Mouse (Mus musculus) liver, adult 2 months (tissue): ENCODE results near the gene Krt15. TPM values are rescaled to one million over a fixed set of nuclear protein-coding genes. Genes with fewer than 3 reads are reported as not detected.

Experiments
- DNase-seq: peaks from one replicate; pipeline ENCODE4 v3.0.0-alpha.2; 2011; ENCODE audit warnings: low read depth, low spot score; ENCODE audit errors: extremely low read depth
- H3K27ac ChIP-seq: fragments of 200-500 bp; replicated peaks from 2 replicates; pipeline ENCODE4 v1.5.1; 2012; ENCODE audit warnings: low read depth, mild to moderate bottlenecking, control low read depth, inconsistent platforms, low read length; ENCODE audit not compliant: insufficient read depth
- H3K27me3 ChIP-seq: fragments of 200-500 bp; 2 replicates; pipeline ENCODE4 v1.6.1; 2012; ENCODE audit warnings: mild to moderate bottlenecking, moderate library complexity, low read length, inconsistent platforms; ENCODE audit not compliant: control insufficient read depth, insufficient read depth
- H3K36me3 ChIP-seq: fragments of 200-500 bp; 2 replicates; pipeline ENCODE4 v1.6.1; 2012; ENCODE audit warnings: low read length, inconsistent platforms; ENCODE audit not compliant: control insufficient read depth, insufficient read depth
- H3K4me1 ChIP-seq: fragments of 200-500 bp; 2 replicates; pipeline ENCODE4 v1.6.1; 2011; ENCODE audit warnings: low read length; ENCODE audit not compliant: control insufficient read depth, insufficient read depth
- H3K4me3 ChIP-seq: fragments of 200-500 bp; 2 replicates; pipeline ENCODE4 v1.5.1; 2011; ENCODE audit warnings: low read depth, mild to moderate bottlenecking, control low read depth, low read length, moderate library complexity; ENCODE audit not compliant: insufficient read depth
- H3K79me2 ChIP-seq: fragments of 200-500 bp; 2 replicates; pipeline ENCODE4 v1.6.1; 2012; ENCODE audit warnings: inconsistent platforms, mild to moderate bottlenecking, low read length, moderate library complexity; ENCODE audit not compliant: control insufficient read depth, insufficient read depth
- H3K9ac ChIP-seq: fragments of 200-500 bp; 2 replicates; pipeline ENCODE4 v1.6.1; 2012; ENCODE audit warnings: low read depth, mild to moderate bottlenecking, control low read depth, inconsistent platforms, low read length
- CTCF ChIP-seq: fragments of 200-500 bp; IDR thresholded peaks from 2 replicates; pipeline ENCODE4 v1.5.1; 2011; ENCODE audit warnings: low read depth, low read length, control low read depth
- POLR2A ChIP-seq: fragments of 200-500 bp; IDR thresholded peaks from 2 replicates; pipeline ENCODE4 v1.6.1; 2011; ENCODE audit warnings: low read length, control low read depth; ENCODE audit not compliant: insufficient read depth; ENCODE audit errors: extremely low read depth
- WGBS: fragments of 180-500 bp; shearing (Covaris S2); methylation state at CpG from one replicate; pipeline ENCODE4 v1.1.7; 2018; 5-methylcytosine and 5-hydroxymethylcytosine counted together
- polyA plus RNA-seq: library from polyadenylated mRNA; depleted of rRNA; stranded (reverse); fragments of >200 nt; gene quantifications from 2 replicates; pipeline ENCODE4 v1.2.3, GENCODE M21; 2012; rRNA removed
- total RNA-seq: library from RNA; depleted of rRNA; stranded (reverse); fragments of >200 nt; gene quantifications from 2 replicates; pipeline ENCODE4 v1.2.3, GENCODE M21; 2014; rRNA removed

Gene Krt15
- total and polyA plus RNA-seq, 2 experiments = not detected

DNA sequence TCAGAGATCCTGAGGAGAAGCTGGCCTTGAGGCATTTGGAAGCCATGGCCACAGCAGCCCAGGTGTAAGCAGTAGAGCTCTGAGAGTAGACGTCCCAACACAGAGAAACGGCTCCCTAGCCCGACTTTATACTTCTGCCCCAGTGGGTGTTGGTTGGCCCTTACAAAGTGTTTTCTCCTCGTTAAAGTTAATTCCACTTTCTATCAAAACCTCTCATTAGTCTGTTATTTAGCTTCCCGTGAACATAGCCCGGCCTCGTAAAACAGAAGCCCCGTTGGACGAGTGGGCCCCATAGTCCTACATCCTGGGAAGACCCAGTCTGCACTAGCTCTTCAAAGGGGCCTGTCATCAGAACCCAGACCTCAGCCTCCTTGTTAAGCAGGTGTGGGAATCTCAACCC, 39.6 kb downstream of the Krt15 start, which contains the start of gene Krt35:
Gene Krt35 (minus strand): TSS at position 101 of the 400 bp plus-strand sequence.
- Histone ChIP-seq H3K4me3 (no peak within 1 kb of the TSS), H3K27me3 (no peaks in the 10 kb centered on the region), H3K27ac (no peak within 1 kb of the TSS), H3K36me3 (no peaks in the 10 kb centered on the region), H3K4me1 (no peaks in the 10 kb centered on the region), H3K9ac (no peak within 1 kb of the TSS), H3K79me2 (no peaks in the 10 kb centered on the region)
- no peak for TF ChIP-seq POLR2A
- TF ChIP-seq CTCF = no peak
- no peak for DNase-seq
- 89% methylated on average over 9 of the region's 9 CpGs for WGBS

DNA sequence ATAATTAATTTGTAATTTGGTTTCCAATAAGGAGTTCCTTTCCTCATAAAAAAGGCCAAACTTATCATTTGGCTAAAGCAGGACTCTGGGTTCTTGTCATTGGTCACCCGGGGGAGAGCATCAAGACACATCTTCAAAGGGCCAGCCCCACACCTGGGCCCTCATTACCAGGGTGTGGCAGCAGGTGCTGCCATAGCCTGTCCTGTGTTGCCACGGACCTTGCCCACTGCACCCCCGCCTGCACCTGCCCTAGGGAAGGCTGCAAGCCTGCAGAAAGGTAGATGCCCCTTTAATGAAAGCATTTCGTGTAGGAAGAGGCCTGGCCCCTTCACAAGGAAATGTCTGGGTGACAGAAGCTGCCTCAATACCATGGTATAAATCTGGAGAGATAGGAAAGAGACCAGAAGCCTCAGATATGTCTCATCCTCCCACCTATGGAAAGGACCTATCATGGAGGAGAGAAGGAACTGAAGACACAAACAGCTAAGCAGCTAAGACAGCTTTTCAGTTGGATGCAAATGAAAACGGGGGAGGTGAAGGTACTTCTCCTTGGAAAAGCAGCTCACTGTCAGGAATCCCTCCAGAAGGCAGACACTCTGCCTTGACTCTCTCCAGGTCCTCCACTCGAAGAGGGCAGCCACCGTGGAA, 47.2 kb downstream of the Krt15 start:
- no peaks in the 10 kb centered on the region for H3K79me2 ChIP-seq
- H3K4me1 ChIP-seq = no peaks in the 10 kb centered on the region
- WGBS = 62% methylated on average over 7 of the region's 7 CpGs
- no peak for DNase-seq
- H3K27me3 ChIP-seq = peaks cover 2% of the 10 kb centered on the region; the same call in 1 of the 2 replicates
- H3K36me3 ChIP-seq = no peaks in the 10 kb centered on the region
- H3K27ac ChIP-seq = no peak overlapping the region
- no peak overlapping the region for H3K4me3 ChIP-seq
- TF ChIP-seq POLR2A (no peak), CTCF (no peak)
- no peak overlapping the region for H3K9ac ChIP-seq

DNA sequence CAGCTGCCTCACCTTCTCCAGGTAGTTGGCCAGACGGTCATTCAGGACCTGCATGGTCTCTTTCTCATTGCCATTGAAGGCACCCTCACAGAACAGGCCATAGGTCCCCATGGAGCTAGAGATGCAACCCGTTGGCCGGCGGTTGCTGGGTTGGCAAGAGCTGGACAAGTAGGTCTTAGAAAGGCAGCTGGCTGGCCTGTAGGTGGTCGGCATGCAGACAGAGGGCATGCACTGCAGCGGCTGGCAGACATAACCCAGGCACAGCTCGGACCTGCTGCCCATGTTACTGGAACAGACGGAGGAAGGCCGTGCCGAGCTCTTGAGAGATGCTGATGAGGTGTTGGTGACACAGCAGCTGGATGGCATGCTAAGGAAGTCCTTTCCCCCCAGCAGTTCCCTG, 47.9 kb downstream of the Krt15 start, which contains the start of gene Krt32:
Gene Krt32 (minus strand): TSS at position 366 of the 400 bp plus-strand sequence.
- no peak within 1 kb of the TSS for H3K27ac ChIP-seq
- no peak for TF ChIP-seq POLR2A
- no peak for TF ChIP-seq CTCF
- H3K4me1 ChIP-seq = no peaks in the 10 kb centered on the region
- no peaks in the 10 kb centered on the region for H3K36me3 ChIP-seq
- no peaks in the 10 kb centered on the region for H3K79me2 ChIP-seq
- peaks cover 2% of the 10 kb centered on the region; the same call in 1 of the 2 replicates for H3K27me3 ChIP-seq
- no peak within 1 kb of the TSS for H3K4me3 ChIP-seq
- no peak for DNase-seq
- no peak within 1 kb of the TSS for H3K9ac ChIP-seq
- WGBS = 94% methylated on average over 10 of the region's 10 CpGs

Other genes starting within 250 kb of the Krt15 start
- not detected in 2 replicates for gene Krtap31-1, start 228.0 kb downstream of the Krt15 start, total RNA-seq
- gene Krtap31-1, start 228.0 kb downstream of the Krt15 start, polyA plus RNA-seq = not detected in 2 replicates
- gene Gm11565, start 221.2 kb downstream of the Krt15 start, total RNA-seq = not detected in 2 replicates
- not detected in 2 replicates for gene Gm11565, start 221.2 kb downstream of the Krt15 start, polyA plus RNA-seq
- not detected in 2 replicates for gene Krtap31-2, start 199.6 kb downstream of the Krt15 start, total RNA-seq
- not detected in 2 replicates for gene Krtap31-2, start 199.6 kb downstream of the Krt15 start, polyA plus RNA-seq
- not detected in 2 replicates for gene Krtap9-5, start 187.5 kb downstream of the Krt15 start, total RNA-seq
- not detected in 2 replicates for gene Krtap9-5, start 187.5 kb downstream of the Krt15 start, polyA plus RNA-seq
- gene Krtap29-1, start 156.9 kb downstream of the Krt15 start, total RNA-seq = not detected in 2 replicates
- not detected in 2 replicates for gene Krtap29-1, start 156.9 kb downstream of the Krt15 start, polyA plus RNA-seq
- gene Krtap16-1, start 149.3 kb downstream of the Krt15 start, total RNA-seq = not detected in 2 replicates
- gene Krtap16-1, start 149.3 kb downstream of the Krt15 start, polyA plus RNA-seq = not detected in 2 replicates
- gene Krtap17-1, start 141.9 kb downstream of the Krt15 start, total RNA-seq = not detected in 2 replicates
- gene Krtap17-1, start 141.9 kb downstream of the Krt15 start, polyA plus RNA-seq = not detected in 2 replicates
- not detected in 2 replicates for gene Krt33a, start 119.7 kb downstream of the Krt15 start, total RNA-seq
- not detected in 2 replicates for gene Krt33a, start 119.7 kb downstream of the Krt15 start, polyA plus RNA-seq
- not detected in 2 replicates for gene Krt33b, start 106.1 kb downstream of the Krt15 start, total RNA-seq
- not detected in 2 replicates for gene Krt33b, start 106.1 kb downstream of the Krt15 start, polyA plus RNA-seq
- gene Krt34, start 94.4 kb downstream of the Krt15 start, total RNA-seq = not detected in 2 replicates
- not detected in 2 replicates for gene Krt34, start 94.4 kb downstream of the Krt15 start, polyA plus RNA-seq
- not detected in 2 replicates for gene Krt31, start 85.4 kb downstream of the Krt15 start, total RNA-seq
- gene Krt31, start 85.4 kb downstream of the Krt15 start, polyA plus RNA-seq = not detected in 2 replicates
- gene Krt32, start 47.7 kb downstream of the Krt15 start, total RNA-seq = not detected in 2 replicates
- not detected in 2 replicates for gene Krt32, start 47.7 kb downstream of the Krt15 start, polyA plus RNA-seq
- not detected in 2 replicates for gene Krt35, start 39.7 kb downstream of the Krt15 start, total RNA-seq
- not detected in 2 replicates for gene Krt35, start 39.7 kb downstream of the Krt15 start, polyA plus RNA-seq
- gene Krt36, start 30.3 kb downstream of the Krt15 start, total RNA-seq = not detected in 2 replicates
- gene Krt36, start 30.3 kb downstream of the Krt15 start, polyA plus RNA-seq = not detected in 2 replicates
- not detected in 2 replicates for gene Krt13, start 14.4 kb downstream of the Krt15 start, total RNA-seq
- gene Krt13, start 14.4 kb downstream of the Krt15 start, polyA plus RNA-seq = 0.54 TPM in 1 of 2 replicates, not detected in the other
- gene Krt19, start 12.7 kb upstream of the Krt15 start, total RNA-seq = 2.8 and 4.5 TPM in 2 replicates
- 2.4 and 2.6 TPM in 2 replicates for gene Krt19, start 12.7 kb upstream of the Krt15 start, polyA plus RNA-seq
- gene Krt9, start 57.3 kb upstream of the Krt15 start, total RNA-seq = not detected in 2 replicates
- gene Krt9, start 57.3 kb upstream of the Krt15 start, polyA plus RNA-seq = not detected in 2 replicates
- gene Krt14, start 71.6 kb upstream of the Krt15 start, total RNA-seq = not detected in 2 replicates
- gene Krt14, start 71.6 kb upstream of the Krt15 start, polyA plus RNA-seq = not detected in 2 replicates
- gene Krt16, start 113.0 kb upstream of the Krt15 start, total RNA-seq = not detected in 2 replicates
- not detected in 2 replicates for gene Krt16, start 113.0 kb upstream of the Krt15 start, polyA plus RNA-seq
- not detected in 2 replicates for gene Krt17, start 125.1 kb upstream of the Krt15 start, total RNA-seq
- not detected in 2 replicates for gene Krt17, start 125.1 kb upstream of the Krt15 start, polyA plus RNA-seq
- gene Krt42, start 133.9 kb upstream of the Krt15 start, total RNA-seq = not detected in 2 replicates
- gene Krt42, start 133.9 kb upstream of the Krt15 start, polyA plus RNA-seq = not detected in 2 replicates
- gene Eif1, start 184.0 kb upstream of the Krt15 start, total RNA-seq = 145 and 210 TPM in 2 replicates
- 86.6 and 104 TPM in 2 replicates for gene Eif1, start 184.0 kb upstream of the Krt15 start, polyA plus RNA-seq
- gene Gast, start 198.5 kb upstream of the Krt15 start, total RNA-seq = not detected in 2 replicates
- not detected in 2 replicates for gene Gast, start 198.5 kb upstream of the Krt15 start, polyA plus RNA-seq
- 0.65 and 1.3 TPM in 2 replicates for gene Hap1, start 220.2 kb upstream of the Krt15 start, total RNA-seq
- 0.40 and 1.2 TPM in 2 replicates for gene Hap1, start 220.2 kb upstream of the Krt15 start, polyA plus RNA-seq